Mouse (Mus musculus): ENCODE results near the gene Prpf38b. TPM values are rescaled to one million over a fixed set of nuclear protein-coding genes. Genes with fewer than 3 reads are reported as not detected.
A peak's percentile ranks its signal among the peaks of the same experiment; 100 is the strongest.
"Not testable (repeated sequence)": the region's sequence is repeated elsewhere in the genome, so short reads cannot be mapped to it uniquely, and the experiment has no call there.

Prpf38b gene
- polyA plus RNA-seq, 1 experiment from 2014 or later, result 80.7 TPM

GRCm38 (mm10) chr3:108892080-108892479 lies 19.4 kb downstream of the Prpf38b start:
- no peak overlapping the region for H3K4me3 ChIP-seq
- H3K4me1 ChIP-seq, result no peaks in the 10 kb centered on the region
- no peaks in the 10 kb centered on the region for H3K9me3 ChIP-seq
- H3K36me3 ChIP-seq (replicated peaks), result no peaks in the 10 kb centered on the region
- H3K27ac ChIP-seq (replicated peaks), result no peak overlapping the region
- no peak for DNase-seq (ENCODE audit: low spot score)
- H3K27me3 ChIP-seq (replicated peaks; ENCODE audit: low read depth, poor library complexity, severe bottlenecking), result no peaks in the 10 kb centered on the region
- 93% methylated on average over 1 of the region's 1 CpGs for WGBS

GRCm38 (mm10) chr3:108889908-108890307 lies 21.6 kb downstream of the Prpf38b start, which contains the start of gene Fndc7:
Gene Fndc7 (minus strand): TSS chr3:108890008.
- Histone ChIP-seq H3K27me3 (replicated peaks; ENCODE audit: low read depth, poor library complexity, severe bottlenecking) (no peaks in the 10 kb centered on the region), H3K36me3 (replicated peaks) (no peaks in the 10 kb centered on the region), H3K4me3 (no peak within 1 kb of the TSS), H3K9me3 (no peaks in the 10 kb centered on the region), H3K4me1 (peaks cover 9% of the 10 kb centered on the region), H3K27ac (replicated peaks) (no peak within 1 kb of the TSS)
- no peak for DNase-seq (ENCODE audit: low spot score)
- 87% methylated on average over 1 of the region's 1 CpGs for WGBS

- Histone ChIP-seq H3K4me3 (no peak overlapping the region), H3K9me3 (no peaks in the 10 kb centered on the region), H3K27me3 (replicated peaks; ENCODE audit: low read depth, poor library complexity, severe bottlenecking) (no peaks in the 10 kb centered on the region), H3K4me1 (peaks cover 9% of the 10 kb centered on the region), H3K36me3 (replicated peaks) (no peaks in the 10 kb centered on the region), H3K27ac (replicated peaks) (no peak overlapping the region)
- DNase-seq (ENCODE audit: low spot score), result no peak
- WGBS, result 94% methylated on average over 3 of the region's 3 CpGs
These were observed 23.9 kb downstream of the Prpf38b start for GRCm38 (mm10) chr3:108887618-108887975.

- no peak for DNase-seq (ENCODE audit: low spot score)
- Histone ChIP-seq H3K27me3 (replicated peaks; ENCODE audit: low read depth, poor library complexity, severe bottlenecking) (no peaks in the 10 kb centered on the region), H3K36me3 (replicated peaks) (no peaks in the 10 kb centered on the region), H3K4me1 (peaks cover 9% of the 10 kb centered on the region), H3K4me3 (no peak overlapping the region), H3K27ac (replicated peaks) (no peak overlapping the region), H3K9me3 (no peaks in the 10 kb centered on the region)
- 69% methylated on average over 12 of the region's 12 CpGs for WGBS
These were observed 24.5 kb downstream of the Prpf38b start for GRCm38 (mm10) chr3:108886934-108887617.

GRCm38 (mm10) chr3:108885686-108886530 lies 25.6 kb downstream of the Prpf38b start:
- no peaks in the 10 kb centered on the region for H3K9me3 ChIP-seq
- H3K4me3 ChIP-seq, result no peak overlapping the region
- WGBS, result 57% methylated on average over 9 of the region's 9 CpGs
- no peaks in the 10 kb centered on the region for H3K27me3 ChIP-seq (replicated peaks; ENCODE audit: low read depth, poor library complexity, severe bottlenecking)
- H3K27ac ChIP-seq (replicated peaks), result peak overlapping the region; percentile 51; the same call in 1 of the 2 replicates
- peaks cover 20% of the 10 kb centered on the region for H3K4me1 ChIP-seq
- no peak for DNase-seq (ENCODE audit: low spot score)
- no peaks in the 10 kb centered on the region for H3K36me3 ChIP-seq (replicated peaks)

GRCm38 (mm10) chr3:108884706-108885289 lies 26.7 kb downstream of the Prpf38b start:
- Histone ChIP-seq H3K4me1 (peaks cover 25% of the 10 kb centered on the region), H3K9me3 (no peaks in the 10 kb centered on the region), H3K4me3 (no peak overlapping the region), H3K36me3 (replicated peaks) (no peaks in the 10 kb centered on the region), H3K27ac (replicated peaks) (no peak overlapping the region), H3K27me3 (replicated peaks; ENCODE audit: low read depth, poor library complexity, severe bottlenecking) (no peaks in the 10 kb centered on the region)
- WGBS, result 69% methylated on average over 8 of the region's 8 CpGs
- no peak for DNase-seq (ENCODE audit: low spot score)

GRCm38 (mm10) chr3:108883067-108883466 lies 28.5 kb downstream of the Prpf38b start:
- no peak for DNase-seq (ENCODE audit: low spot score)
- H3K4me3 ChIP-seq, result no peak overlapping the region
- peaks cover 29% of the 10 kb centered on the region for H3K4me1 ChIP-seq
- no peaks in the 10 kb centered on the region for H3K36me3 ChIP-seq (replicated peaks)
- H3K9me3 ChIP-seq, result no peaks in the 10 kb centered on the region
- no peaks in the 10 kb centered on the region for H3K27me3 ChIP-seq (replicated peaks; ENCODE audit: low read depth, poor library complexity, severe bottlenecking)
- H3K27ac ChIP-seq (replicated peaks), result no peak overlapping the region
- 90% methylated on average over 2 of the region's 2 CpGs for WGBS

GRCm38 (mm10) chr3:108881873-108882272 lies 29.7 kb downstream of the Prpf38b start:
- not testable (repeated sequence) for DNase-seq (ENCODE audit: low spot score); H3K27me3 ChIP-seq (replicated peaks; ENCODE audit: low read depth, poor library complexity, severe bottlenecking); H3K27ac ChIP-seq (replicated peaks); H3K36me3 ChIP-seq (replicated peaks); H3K9me3 ChIP-seq; H3K4me3 ChIP-seq
- H3K4me1 ChIP-seq, result peaks cover 29% of the 10 kb centered on the region
- 14% methylated on average over 4 of the region's 4 CpGs for WGBS

GRCm38 (mm10) chr3:108880544-108881507 lies 30.7 kb downstream of the Prpf38b start:
- peak; percentile 24 for DNase-seq (ENCODE audit: low spot score)

GRCm38 (mm10) chr3:108879836-108880435 lies 31.6 kb downstream of the Prpf38b start:
- Histone ChIP-seq H3K9me3 (no peaks in the 10 kb centered on the region), H3K27ac (replicated peaks) (no peak overlapping the region), H3K4me3 (no peak overlapping the region), H3K4me1 (peaks cover 19% of the 10 kb centered on the region), H3K36me3 (replicated peaks) (no peaks in the 10 kb centered on the region), H3K27me3 (replicated peaks; ENCODE audit: low read depth, poor library complexity, severe bottlenecking) (no peaks in the 10 kb centered on the region)
- 69% methylated on average over 5 of the region's 5 CpGs for WGBS
- DNase-seq (ENCODE audit: low spot score), result no peak

More at GRCm38 (mm10) chr3:108880544-108881507, 30.7 kb downstream of the Prpf38b start:
- peak overlapping the region; percentile 24; the same call in 1 of the 2 replicates for H3K27ac ChIP-seq (replicated peaks)
- no peak overlapping the region for H3K4me3 ChIP-seq
- peaks cover 22% of the 10 kb centered on the region for H3K4me1 ChIP-seq
- H3K27me3 ChIP-seq (replicated peaks; ENCODE audit: low read depth, poor library complexity, severe bottlenecking), result no peaks in the 10 kb centered on the region
- WGBS, result 72% methylated on average over 28 of the region's 28 CpGs
- H3K9me3 ChIP-seq, result no peaks in the 10 kb centered on the region
- no peaks in the 10 kb centered on the region for H3K36me3 ChIP-seq (replicated peaks)

GRCm38 (mm10) chr3:108879129-108879528 lies 32.4 kb downstream of the Prpf38b start:
- 90% methylated on average over 2 of the region's 2 CpGs for WGBS
- no peak for DNase-seq (ENCODE audit: low spot score)
- Histone ChIP-seq H3K27me3 (replicated peaks; ENCODE audit: low read depth, poor library complexity, severe bottlenecking) (no peaks in the 10 kb centered on the region), H3K4me1 (peaks cover 19% of the 10 kb centered on the region), H3K36me3 (replicated peaks) (no peaks in the 10 kb centered on the region), H3K9me3 (no peaks in the 10 kb centered on the region), H3K27ac (replicated peaks) (no peak overlapping the region), H3K4me3 (no peak overlapping the region)
